Mouse (Mus musculus): Measurements from ENCODE around the gene Ephb4.

DNA sequence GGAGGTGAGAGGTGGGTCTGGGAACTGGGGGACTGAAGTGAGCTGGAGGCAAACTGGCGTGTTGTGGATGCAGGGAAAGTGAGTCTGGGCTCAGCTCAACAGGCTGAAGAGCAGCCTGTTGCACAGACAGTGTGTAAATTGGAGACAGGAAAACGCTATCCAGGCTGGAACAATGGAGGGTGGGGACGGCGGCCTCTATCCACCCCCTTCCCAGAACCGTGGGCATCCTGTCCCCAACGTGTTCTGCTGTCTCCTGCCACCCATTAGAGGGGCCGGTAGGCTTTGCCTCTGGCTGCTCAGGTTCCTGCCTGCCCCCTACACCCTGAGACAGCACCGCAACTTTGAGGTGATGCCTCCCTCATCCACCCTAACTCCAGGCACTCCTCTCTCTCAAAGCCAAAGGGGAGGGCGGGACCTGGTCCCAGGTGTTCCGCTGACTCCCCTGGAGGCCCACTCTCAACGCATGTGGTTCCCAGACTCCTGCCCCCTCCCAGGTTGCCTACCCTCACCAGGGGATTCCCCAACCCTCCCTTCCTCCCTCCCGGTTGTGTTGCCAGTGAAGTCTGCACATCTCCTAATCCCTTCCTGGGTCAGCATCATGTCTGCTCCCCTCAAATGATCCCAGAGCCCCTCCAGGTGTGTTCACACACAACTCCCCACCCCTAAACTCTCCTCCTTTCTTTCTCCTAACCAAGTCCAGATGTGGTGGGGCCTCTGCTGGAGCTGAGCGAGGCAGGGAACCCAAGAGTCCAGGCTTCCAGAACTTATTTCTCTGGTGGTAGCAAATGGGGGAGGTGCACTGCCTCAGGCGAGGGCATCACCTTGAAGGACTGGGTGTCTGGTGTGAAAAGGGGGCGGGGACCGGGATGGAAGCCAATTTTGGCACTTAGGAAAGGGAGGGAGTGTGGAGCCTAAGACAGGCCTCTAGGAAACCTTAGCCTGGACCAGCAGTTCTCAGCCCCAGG lies 2.4 kb downstream of the Ephb4 start:
- no peak for TF ChIP-seq CTCF (IDR thresholded peaks at IDR 0.05; ENCODE audit: borderline replicate concordance, insufficient read depth, low read depth, low read length)
- no peak for TF ChIP-seq POLR2A (IDR thresholded peaks at IDR 0.05; ENCODE audit: borderline replicate concordance, insufficient read depth, low read length)
